Mouse (Mus musculus) urinary bladder, postnatal 4 days (tissue): ENCODE results near the gene Ms4a6b.
"Not testable (repeated sequence)": the region's sequence is repeated elsewhere in the genome, so short reads cannot be mapped to it uniquely, and the experiment has no call there.

Source experiments
- DNase-seq, 2 experiments: peaks; one replicate each; pipeline ENCODE4 v3.0.0; 2021 to 2022; ENCODE audit warnings: low spot score in 2 of 2

Gene Ms4a6b

DNA sequence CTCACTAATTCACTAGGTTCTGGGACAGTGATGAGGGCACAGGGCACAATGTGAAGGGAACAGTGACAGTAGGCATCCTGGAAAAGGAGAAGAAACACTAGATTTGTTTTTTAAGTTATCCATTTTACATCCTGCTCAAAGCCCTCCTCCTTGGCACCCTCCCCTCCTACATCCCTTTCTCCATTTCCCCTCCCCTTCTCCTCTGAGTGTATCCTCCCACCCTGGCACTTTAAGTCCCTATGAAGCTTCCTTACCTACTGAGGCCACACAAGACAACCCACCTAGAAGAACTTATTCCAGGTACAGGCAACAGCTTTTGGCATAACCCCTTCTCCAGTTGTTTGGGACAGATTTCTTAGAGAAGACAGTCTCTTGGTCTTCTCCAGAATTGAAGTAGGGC, at the start of gene Ms4a6b:
Ms4a6b (plus strand) TSS at position 267 of the 400 bp plus-strand sequence.
- DNase-seq: no peak

DNA sequence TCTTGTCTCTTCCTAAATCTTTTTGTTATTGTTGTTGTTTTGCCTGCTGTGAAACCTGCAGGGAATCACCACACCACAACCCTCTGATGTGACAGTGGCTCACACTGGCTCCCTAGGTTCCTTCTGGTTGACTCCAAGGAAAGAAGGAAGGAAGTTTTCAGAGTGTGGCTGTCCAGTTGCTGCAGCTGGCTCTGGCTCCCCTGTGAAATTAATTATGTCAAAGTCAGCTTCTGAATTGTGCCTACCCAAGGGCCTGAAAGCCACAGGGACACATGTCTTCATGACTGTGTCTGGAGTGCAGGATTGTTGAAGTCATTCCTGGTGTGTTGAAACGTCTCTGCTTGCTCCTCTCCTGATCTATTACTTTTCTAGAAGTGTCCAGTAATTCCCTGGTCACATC, 48.0 kb upstream of the Ms4a6b start:
- not testable (repeated sequence) for DNase-seq

DNA sequence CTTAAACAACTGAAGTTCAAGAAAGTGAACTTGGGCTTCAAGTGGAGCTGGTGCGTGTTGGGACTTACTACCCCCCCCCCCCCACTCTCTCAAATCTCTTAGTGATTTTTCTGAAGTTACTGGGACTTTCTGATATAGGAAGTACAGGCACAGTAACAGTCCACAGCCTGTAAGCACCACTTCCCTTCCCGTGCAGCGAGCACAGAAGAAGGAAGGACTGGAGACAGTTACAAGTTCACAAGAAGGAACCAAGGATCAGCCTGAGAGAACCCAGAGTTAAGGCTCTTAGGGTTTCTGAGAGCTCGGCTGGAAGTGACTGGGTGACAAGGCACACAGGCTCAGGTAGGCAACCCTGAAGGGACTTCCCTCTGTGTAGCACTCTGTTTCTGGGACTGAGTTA, 47.1 kb upstream of the Ms4a6b start, which contains the start of gene Ms4a6c:
Ms4a6c (plus strand) TSS at position 152 of the 400 bp plus-strand sequence.
- not testable (repeated sequence) for DNase-seq

DNA sequence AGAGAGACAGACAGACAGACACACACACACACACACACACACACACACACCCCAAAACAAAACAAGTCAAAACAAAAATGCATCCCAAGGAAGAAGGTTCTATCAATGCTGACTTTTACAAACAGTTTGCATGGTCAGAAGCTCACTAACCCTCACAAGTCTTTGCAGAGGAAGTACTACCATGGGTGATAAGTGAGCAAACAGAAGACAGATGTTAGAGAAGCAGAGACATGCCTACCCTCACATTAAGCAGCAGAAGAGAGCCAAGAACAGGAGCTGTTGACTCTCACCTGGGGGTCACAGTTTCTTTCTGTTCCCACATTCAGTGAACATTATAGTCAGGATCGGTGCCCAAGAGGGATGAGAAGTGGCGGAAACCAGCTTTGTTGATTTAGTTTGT, 36.6 kb upstream of the Ms4a6b start:
- no peak for DNase-seq

DNA sequence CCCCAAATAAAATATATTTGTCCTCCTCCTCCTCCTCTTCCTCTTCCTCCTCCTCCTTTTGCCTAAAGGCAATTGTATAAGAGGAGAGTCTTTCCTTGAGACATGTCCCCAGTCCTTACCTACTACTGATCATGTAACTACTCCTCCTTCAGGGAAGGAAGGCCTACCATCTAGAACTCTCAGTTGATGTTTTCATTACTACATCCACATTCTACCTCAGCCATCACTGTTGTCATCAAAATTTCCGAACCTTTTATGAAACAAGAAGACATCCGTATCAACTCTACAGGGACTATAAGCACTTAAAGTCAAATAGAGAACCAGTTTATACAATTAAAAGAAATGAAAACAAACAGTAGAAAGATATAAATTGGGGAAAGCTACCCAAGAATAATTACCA, 33.6 kb upstream of the Ms4a6b start:
- DNase-seq: no peak

DNA sequence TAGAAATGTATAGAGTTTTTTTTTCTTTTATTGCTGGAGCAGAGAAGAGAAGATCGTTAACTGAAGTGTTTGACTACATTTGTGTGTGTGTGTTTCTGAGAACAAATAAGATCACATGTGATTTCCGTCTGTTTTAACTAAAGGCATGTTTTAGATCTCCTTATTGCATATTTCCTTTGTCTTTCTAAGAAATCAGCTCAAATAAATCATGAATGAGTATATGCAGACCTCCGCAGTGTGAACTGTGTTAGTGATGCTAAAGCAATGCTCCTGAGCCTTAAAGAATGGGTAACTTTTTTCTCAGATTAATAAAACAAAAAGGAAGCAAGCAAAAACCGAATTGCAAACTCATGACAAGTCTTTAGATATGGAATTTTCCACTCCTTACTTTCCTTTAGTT, 32.4 kb upstream of the Ms4a6b start:
- no peak for DNase-seq

DNA sequence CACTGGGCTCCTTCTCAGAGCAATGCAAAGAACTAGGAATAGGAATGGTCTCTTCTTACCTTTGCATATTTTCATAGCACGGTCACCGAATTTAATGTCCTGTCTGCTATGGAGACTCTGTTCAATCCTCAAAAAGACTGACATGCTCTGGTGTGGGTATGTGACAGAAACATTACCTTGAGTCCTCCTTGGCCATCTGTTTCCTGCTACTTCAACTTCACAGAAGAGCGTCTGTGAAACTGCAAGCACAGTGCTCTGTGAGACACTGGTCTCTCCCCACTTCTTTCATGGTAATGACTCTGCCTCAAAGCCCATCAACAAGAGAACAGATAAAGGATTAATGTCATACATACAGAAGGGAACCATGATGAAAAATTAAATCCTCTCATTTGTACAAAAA, 31.9 kb upstream of the Ms4a6b start:
- no peak for DNase-seq

DNA sequence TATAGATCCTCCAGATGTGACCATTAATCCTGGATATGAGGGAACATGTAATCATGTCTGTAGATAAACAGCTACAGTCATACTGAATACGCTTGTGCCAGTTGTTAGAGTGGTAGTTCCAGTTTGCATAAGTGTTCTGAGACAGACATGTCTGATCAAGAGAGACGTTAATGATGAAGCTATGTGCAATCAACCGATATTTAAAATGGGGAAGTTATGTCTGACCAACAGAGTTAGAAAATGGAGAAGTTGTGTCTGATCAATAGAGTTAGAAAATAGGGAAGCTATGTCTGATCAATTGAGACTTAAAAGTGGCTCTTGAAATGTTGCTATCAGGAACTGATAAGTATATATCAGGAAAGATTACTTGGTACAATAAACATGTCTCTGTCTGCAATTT, 31.0 kb upstream of the Ms4a6b start:
- DNase-seq: no peak

DNA sequence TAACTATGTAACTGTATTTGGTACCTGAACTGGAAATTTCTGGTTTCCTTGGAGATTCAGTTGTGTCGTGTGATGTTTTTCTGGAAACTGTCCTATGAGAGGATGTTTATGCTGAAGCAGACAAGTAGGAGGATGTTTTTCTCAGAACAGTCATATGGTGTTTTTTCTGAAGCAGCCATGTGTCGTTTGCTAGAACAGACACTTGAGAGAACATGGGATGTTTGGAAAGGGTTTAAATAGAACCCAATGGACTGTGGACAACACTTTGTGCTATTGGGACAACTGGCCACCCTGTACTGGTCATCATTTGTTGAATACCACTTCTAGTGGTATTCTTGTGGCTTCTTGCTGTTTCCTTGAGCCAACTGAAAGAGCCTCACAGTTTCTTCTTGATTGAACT, 30.6 kb upstream of the Ms4a6b start, which contains the start of gene Gm8369:
Gm8369 (plus strand) TSS at position 193 of the 400 bp plus-strand sequence.
- DNase-seq: no peak

DNA sequence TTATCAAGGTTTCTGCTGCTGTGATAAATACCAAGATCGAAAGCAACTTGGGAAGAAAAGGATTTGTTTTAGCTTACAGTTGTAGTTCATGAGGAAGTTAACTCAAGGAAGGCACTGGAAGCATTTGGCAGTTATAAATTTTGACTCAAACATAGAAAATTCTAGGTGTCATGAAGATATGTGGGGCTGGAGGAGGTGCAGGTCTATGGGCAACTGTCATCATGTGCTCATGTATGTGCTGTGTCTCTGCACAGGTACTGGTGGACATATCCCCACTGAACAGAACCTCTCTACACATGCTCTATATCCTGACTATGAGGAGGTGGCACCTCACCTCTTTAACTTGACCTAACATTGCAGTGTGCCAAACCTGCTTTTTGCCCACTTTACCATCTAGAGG, 29.7 kb upstream of the Ms4a6b start:
- no peak for DNase-seq

DNA sequence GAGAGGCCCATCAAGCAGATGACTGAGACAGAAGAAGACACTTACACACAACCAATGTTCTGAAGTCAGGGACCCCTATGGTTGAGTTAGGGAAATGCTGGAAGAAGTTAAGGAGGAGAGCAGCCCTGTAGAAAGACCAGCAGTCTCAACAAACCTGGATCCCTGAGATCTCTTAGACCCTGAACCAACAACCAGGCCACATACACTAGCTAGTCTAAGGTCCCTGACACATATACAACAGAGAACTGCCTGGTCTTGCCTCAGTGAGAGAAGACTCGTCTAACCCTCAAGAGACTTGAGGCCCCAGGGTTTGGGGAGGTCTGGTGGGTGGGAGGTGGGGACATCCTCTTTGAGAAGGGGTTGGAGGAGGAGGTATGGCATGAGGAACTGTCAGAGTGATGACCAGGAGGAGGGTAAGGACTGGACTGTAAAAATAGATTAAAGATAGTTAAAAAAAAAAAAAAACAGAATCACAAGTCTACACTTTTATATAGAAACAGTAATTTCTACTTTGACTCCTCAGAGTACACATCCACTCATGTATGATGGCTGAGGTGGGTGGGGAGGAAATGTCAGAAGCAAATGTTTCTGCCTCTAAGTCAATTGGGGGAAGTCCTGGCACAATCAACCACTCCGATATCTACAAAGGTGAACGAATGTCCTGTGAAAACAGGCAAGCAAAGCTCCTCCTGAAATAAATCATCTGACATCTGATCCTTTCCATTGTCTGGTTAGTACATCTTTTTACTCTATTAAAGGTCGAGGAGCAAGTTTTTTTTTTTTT, 24.7 kb upstream of the Ms4a6b start:
- DNase-seq: no peak

DNA sequence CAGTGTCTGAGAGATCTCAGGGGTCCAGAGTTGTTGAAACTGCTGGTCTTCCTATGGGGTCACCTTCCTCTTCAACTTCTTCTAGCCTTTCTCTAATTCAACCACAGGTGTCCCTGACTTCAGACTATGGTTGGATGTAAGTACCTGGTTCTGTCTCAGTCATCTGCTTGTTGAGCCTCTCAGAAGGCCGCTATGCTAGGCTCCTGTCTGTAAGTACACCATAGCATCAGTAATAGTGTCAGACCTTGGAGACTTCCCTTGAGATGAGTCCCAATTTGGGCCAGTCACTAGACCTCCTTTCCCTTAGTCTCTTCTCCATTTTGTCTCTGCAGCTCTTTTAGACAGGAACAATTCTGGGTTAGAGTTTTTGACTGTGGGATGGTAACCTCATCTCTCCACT, 23.6 kb upstream of the Ms4a6b start:
- DNase-seq: no peak

DNA sequence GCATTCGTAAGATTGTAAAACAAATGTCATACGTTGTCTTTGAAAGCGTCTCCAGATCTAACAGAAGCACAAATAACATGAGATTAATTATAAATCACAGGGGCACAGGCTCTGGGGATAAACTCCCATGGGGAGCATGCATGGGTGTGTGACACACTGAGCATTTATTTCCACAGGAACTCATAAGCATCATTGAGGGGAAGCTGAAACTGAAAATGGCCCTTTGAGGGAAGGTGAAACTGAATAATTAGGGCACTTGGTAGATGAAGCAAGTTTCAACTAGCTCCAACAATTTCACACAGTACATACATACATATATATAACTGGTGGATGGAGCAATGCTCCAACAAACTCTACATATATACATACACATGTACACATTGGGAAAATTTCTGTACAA, 21.8 kb upstream of the Ms4a6b start:
- no peak for DNase-seq

DNA sequence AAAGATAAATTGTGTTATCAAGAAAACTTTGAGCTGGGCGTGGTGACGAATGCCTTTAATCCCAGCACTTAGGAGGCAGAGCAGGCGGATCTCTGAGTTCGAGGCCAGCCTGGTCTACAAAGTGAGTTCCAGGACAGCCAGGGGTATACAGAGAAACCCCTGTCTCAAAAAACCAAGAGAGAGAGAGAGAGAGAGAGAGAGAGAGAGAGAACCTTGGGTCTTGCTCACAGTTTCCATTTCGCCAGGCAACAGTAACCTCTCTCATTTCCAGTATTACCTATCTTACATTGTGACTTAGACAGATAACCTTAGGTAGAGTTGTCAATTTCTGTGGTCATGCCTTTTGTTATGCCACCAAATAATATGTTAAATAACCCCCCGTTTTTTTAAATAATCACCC, 20.0 kb upstream of the Ms4a6b start:
- no peak for DNase-seq

DNA sequence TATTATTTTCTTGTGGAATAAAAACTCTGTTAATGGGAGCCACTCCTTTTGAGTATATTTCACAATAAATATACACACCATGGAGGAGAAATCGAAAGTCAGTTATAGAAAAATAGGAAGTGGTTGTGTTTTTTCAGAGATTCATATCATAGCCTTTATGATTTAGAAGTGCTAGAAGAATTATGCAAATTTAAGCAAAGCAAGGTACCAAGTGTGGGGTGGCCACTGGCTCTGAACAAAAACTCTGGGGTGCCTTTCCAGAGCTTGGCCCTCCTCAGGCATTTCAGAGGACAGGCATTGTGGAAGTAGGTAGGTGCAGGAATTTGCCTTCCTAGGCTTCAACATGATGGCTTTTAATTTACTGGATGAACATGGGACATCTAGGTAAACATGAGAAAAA, 19.0 kb upstream of the Ms4a6b start:
- DNase-seq: not testable (repeated sequence)

DNA sequence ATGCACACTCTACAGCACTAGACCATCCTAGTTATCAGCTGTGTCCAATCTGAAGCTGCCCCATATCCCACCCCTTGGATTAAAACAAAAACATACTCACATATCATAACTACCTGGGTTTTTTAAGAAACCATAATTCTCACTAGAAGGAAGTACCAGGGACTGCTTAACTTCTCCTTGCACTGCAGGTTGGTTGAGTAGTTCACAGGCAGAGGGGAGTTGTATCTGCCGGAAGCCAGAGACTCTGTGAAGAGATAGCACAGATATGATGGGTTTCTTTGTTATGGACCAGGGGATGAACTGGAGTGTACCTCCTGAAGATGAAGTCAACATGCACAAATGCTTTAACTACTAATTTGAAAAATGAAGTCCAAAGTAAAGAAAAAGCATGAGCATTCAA, 15.5 kb upstream of the Ms4a6b start:
- no peak for DNase-seq

DNA sequence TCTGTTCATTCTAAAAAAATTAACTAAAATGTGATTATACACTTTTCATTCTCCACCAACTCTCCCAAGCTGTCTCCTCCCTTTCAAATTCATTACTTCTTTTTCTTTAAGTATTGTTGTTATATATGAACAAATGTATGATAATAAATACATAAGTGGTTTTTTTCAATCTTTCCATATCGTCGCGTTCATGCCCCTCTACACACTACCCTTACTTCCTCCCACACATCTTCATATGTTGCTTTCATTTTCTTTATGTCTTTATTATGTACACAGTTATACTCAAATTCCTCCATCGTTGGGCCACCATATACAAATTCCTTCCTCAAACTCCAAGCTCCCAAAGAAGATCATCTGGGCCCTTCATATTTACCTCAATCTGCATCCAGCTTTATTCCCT, 15.0 kb upstream of the Ms4a6b start:
- DNase-seq: no peak

DNA sequence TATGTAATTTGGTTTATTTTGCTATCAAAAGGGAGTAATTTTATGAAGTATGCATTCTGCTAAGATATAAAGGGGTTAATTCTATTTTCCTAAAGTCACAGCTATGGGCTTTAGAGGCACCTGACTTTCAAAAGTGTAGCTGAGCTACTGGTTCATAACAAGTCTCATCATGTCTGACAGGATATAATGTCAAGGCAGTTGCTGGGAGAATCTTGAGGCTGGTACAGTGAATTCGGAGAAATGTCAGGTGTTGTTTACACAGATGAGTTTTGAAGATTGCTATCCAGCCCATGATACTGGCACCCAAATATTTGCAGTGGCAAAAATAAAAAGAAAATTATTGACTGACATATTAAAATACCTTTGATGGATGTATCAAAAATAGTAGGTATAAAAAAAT, 11.5 kb upstream of the Ms4a6b start:
- no peak for DNase-seq

DNA sequence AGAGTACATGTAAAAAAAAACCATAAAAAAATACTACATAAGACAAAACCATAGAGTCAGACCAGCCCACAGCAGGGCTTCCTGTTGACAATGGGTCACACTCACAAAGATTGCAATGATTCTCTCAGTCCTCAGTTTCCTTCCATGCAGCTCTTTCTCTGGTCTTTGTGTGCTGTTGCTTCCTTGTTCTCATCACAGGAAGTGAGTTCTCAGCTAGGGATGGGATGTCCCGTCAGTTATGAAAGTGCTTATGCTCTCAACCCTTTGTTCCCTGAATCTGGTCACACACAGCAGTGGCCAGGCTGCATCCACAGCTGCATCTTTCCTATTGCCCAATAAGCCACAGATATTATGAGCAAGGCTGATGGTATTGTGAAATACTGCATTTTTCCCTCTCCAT, 2.9 kb upstream of the Ms4a6b start:
- no peak for DNase-seq

DNA sequence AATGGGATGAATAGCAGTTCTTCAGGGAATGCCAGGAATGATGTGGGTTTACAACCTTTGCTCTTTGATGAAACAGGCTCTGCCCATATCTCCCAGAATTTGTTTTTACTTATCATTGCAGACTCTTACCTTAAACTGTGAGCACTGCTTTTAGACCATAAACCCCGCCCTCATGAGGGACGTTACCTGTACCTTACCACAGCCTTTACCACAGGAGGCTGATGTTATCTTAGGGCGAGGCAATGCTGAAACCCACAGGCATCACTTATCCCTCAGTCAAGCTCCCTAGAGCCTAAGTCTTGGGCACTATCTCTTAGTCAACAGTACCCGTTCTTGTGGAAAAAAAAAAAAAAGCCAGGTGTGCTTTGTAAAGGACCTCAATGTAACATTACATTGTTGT, 533 bp downstream of the Ms4a6b start:
- no peak for DNase-seq

DNA sequence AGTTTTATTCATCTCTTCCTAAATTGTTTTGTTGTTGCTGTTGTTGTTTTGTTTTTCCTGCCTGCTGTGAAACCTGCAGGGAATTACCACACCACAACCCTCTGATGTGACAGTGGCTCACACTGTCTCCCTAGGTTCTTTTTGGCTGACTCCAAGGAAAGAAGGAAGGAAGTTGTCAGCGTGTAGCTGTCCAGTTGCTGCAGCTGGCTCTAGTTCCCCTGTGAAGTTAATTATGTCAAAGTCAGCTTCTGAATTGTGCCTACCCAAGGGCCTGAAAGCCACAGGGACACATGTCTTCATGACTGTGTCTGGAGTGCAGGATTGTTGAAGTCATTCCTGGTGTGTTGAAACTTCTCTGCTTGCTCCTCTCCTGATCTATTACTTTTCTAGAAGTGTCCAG, 1.1 kb downstream of the Ms4a6b start:
- DNase-seq: not testable (repeated sequence)

DNA sequence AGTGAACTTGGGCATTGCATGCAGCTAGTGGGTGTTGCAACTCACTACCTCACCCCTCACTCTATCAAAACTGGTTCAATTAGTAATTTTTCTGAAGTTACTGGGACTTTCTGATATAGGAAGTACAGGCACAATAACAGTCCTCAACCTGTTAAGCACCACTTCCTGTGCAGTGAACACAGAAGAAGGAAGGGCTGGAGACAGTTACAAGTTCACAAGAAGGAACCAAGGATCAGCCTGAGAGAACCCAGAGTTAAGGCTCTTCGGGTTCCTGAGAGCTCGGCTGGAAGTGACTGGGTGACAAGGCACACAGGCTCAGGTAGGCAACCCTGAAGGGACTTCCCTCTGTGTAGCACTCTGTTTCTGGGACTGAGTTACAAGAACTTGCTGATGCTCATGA, 2.0 kb downstream of the Ms4a6b start:
- not testable (repeated sequence) for DNase-seq

DNA sequence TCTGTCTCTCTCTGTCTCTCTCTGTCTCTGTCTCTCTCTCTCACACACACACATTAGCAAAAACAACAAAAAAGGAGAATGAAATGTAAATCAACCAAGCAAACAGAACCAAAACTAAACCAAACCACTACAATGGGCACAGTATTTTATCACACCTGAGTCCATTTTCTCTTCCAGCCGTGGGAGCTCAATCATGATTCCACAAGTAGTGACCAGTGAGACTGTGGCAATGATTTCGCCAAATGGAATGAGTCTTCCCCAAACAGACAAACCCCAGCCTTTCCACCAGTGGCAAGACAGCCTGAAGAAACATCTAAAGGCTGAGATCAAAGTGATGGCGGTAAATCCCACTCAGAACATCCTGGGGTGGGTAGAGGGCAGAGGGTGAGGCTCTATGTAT, 3.8 kb downstream of the Ms4a6b start:
- DNase-seq: no peak

DNA sequence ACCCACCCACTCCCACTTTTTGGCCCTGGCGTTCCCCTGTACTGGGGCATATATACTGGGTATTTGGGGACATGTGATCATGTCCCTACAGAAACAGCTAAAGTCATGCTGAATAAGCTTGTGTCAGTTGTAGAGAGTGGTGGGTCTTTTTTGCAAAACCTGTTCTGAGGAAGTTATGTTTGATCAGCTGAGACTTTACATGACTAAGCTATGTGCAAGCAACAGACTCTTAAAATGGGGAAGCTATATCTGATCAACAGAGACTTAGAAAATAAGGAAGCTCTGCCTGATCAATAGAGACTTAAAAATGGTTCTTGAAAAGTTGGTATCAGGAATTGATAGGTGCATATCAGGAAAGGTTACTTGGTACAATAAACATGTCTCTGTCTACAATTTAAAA, 17.1 kb downstream of the Ms4a6b start:
- DNase-seq: no peak
